Mouse (Mus musculus): ENCODE measurements at regions not wholly inside any gene's neighbourhood (a gene's known extent, or its start where the extent isn't known, plus 50 kb on each side); places are given as distances from the start of the nearest gene placed in this dataset.

DNA sequence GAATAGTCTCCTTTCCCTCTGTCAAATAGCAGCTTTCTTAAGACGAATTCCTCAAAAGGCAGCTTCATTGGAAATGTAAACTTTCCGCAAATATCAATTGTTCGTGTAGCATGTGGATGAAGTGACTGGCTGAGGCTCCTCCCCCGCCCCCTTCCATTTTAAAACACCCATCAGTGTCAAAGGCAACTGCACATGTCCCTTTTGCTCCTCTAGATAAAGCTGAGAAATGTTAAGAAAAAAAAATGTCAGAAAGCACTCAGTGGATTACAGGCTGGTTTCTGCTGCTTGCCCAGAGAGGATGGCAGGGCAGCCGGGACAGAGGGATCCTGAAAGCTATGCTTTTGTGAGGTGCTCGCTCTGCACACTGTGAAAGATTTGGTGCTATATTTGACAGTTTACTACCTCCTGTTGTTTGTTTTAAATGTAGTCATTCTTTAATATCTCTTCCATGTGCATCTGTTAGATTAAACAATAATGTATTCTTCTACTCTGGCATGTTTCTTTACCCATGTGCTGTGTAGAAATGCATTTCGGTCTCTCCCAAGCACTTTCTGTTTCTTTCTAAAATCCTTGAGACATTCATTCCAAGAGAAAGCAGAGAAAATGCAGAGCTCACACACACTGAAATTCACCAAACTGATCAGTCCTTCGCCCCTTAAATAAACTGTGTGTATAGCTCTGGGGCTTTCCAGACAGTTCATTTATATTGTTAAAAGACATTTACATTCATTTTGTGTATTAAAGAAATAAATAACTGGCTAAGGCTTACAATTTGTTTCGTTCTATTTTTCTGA lies 263.9 kb downstream of the Meis1 start:
- TF ChIP-seq CTCF (IDR thresholded peaks at IDR 0.05) (no peak), EP300 (IDR thresholded peaks at IDR 0.05; ENCODE audit: insufficient read depth, low read depth, low read length) (no peak)
